Mouse (Mus musculus) natural killer cell, adult 2 months (primary cell): ENCODE results near the gene 6430571L13Rik.

Source experiments
- DNase-seq, 2 experiments: peaks; one replicate each; pipeline ENCODE4 v3.0.0; 2022; ENCODE audit warnings: low spot score in 2 of 2

The 6430571L13Rik gene

DNA sequence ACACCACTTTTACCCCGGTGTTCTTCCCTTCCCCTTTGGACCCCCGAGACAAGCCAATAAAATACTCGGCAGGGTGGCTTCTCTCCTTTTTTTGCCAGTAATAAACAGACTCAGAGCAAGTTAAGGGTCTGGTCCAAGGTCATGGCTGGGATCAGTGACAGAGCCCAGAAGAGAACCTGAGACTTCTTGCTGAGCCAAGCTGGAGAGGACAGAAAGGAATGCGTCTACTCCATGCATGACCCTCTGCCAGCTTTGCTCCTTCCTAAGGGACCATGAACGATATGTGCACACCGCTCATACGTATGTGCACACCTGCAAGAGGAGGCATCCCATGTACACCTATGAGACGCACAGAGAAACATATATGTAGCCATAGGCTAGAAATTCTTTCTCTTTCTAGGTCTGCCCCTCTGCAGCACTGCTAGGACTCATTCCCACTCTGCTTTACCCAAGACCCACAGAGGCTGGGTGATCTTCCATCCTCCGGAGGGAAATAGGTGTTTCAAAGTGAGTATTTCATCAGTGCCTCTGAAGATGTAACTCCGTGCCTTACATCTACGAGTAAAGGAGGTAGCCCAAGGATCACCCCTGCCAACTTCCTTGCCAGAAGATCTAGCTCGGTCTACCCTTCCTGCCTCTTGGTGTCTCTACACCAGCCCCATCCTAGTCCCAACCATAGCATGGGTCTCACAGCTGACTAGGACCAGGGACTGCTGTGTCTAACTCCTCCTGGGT is 676 bp downstream of the 6430571L13Rik start:
- DNase-seq = no peak

DNA sequence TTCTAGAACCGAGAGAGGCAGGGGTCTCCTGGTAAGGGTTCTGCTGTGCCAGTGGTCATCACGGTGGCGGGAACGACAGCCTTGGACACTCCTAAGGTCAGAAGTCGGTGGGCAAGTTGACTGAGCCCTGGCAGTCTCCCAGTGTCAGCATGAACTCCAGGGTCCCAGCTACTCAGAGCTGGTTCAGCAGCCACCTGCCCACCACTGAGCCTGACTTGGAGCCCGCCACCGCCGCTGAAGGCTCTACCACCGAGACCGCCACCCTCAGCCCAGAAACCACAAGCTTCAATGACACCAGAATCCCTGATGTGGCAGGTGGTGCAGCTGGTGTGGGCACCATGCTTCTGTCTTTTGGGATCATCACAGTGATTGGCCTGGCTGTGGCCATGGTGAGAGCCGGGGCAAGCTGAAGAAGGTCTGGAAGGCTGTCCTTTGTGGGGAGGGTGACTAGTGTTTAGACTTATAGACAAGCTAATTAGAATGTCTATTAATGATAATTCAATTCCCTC is 1.9 kb downstream of the 6430571L13Rik start:
- no peak for DNase-seq

DNA sequence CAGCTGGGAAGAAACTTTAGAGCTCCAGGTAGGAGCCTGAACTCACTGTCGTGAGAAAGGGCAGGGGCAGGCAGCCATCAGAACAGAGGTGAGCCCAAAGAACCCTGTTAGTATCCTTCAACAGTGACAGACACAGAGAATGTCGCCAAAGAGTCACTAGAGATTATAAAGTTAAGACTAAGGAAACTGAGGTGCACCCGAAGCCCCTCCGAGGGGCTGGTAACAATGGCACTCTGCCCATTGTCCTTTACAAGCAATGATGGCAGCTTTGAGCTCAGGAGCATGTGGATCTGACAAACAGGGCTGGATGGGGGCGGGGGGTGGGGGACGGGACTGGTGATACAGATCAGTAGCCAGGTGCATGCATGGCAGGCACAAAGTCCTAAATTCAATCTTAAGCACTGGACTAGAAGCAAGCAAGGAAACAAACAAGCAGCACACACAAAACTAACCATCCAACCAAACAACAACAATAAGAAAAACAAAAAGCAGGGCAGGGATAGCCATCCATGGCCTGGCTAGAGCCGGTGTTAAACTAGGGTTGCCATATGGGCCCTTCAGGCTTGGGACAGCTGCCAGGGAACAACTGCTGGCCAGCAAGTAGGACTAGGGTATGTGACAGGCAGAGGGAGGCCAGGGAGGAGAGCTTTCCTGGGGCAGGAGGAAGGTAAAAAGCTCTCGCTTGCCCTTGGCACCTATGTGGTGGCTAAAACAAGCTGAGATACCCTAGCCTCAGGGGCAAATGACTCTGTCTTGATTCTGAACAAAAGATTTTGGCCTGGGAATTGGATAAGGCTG is 2.9 kb downstream of the 6430571L13Rik start:
- no peak for DNase-seq

DNA sequence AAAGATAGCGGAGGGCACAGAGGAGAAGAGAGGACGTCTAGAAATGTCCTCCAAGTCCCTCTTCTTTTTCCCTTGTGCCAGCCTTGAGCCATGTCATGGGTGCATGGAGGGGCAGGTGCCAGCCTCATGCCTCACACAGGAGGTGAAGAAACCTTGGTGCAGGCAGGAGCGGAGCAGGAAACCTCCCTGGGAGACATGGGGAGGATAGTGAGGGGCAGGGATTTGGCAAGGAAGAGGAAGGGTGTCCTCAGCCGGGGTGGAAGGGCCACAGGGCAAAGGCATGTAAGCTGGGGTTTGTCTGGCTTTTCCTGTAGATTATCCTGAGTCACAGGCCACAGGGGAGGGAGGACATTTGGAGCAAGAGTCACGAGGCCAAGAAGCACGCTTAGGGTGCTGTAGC is 3.6 kb downstream of the 6430571L13Rik start:
- no peak for DNase-seq

DNA sequence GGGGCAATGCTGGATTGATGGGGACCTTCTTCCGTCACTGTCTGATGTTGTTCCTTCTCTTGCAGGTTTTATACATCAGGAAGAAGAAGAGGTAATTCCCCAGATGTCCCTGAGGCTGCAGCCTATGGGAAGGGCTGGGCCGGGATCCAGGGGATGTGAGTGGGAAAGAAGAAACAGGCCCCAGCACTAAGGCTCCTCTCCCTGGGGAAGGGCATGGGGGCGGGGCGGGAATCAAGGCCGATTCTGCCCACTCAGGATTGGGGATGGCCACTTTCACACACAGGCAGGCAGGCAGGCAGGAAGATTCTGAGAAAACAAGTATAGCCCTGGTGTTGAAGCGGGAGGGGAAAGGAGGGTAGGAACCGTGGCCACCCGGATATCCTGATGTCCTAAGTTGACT is 5.7 kb downstream of the 6430571L13Rik start:
- DNase-seq = no peak

DNA sequence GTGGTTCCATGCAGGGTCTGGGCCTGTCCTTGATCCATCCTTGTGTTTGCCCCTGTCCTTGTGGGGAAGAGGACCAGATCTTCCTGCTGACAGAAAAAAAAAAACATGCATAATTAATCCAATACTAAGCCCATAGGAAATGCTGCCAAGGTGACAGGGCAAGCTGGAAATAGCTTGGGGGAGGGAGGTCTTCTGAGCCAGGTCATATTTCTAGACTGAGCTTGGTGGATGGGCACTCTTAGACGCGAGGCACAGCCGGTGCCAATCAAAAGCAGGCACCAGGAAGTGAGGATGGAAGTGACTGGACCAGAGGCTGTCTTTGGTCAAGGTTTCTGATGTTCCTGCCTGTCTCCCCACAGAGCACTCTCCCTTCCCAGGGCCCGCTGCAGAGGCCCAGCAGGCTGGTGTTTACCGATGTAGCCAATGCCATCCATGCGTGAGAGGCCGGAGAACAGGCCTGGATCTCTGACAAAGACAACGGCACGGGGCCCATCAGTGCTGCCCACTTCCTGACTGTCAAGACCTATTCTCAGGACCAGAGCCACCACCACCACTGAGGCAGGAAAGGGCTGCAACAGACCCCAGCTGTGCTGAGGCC is 7.3 kb downstream of the 6430571L13Rik start:
- no peak for DNase-seq

DNA sequence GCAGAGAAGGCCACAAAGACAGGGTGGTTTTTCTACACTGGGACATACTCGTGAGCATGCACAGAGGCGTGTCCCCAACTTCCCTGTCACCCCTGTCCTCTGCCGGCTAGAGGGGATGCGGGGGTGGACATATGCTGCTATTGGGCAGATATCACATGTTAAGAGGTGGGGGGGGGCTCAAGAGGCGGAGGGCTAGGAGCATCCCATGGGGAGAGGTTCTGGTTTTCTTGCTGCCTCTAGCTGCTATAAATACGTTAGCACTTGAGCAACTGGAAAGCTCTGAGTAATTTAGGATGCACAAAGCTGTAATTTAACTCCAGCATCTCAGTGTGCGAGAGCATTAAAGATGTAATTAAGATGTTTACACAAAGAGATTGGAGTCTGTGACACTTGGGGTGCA is 8.9 kb downstream of the 6430571L13Rik start:
- no peak for DNase-seq

DNA sequence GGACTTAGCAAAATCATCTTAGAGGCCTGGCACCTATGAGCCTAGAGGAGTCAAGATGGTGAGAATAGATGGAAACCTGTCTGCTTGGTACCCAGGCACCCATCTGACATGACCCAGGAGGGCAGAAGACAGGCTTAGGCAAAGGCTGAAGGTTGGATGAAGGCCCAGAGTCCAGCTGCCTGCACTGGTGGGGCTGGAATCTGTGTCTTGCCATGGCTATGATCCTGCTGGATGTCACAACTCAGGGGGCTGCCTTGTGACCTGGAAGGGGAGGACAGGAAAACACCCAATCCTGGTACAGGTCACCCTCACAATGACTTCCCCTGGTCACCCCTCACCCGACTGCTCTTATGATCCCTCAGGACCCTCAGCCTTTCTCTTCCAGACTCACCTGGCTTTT is 14.4 kb downstream of the 6430571L13Rik start:
- no peak for DNase-seq

DNA sequence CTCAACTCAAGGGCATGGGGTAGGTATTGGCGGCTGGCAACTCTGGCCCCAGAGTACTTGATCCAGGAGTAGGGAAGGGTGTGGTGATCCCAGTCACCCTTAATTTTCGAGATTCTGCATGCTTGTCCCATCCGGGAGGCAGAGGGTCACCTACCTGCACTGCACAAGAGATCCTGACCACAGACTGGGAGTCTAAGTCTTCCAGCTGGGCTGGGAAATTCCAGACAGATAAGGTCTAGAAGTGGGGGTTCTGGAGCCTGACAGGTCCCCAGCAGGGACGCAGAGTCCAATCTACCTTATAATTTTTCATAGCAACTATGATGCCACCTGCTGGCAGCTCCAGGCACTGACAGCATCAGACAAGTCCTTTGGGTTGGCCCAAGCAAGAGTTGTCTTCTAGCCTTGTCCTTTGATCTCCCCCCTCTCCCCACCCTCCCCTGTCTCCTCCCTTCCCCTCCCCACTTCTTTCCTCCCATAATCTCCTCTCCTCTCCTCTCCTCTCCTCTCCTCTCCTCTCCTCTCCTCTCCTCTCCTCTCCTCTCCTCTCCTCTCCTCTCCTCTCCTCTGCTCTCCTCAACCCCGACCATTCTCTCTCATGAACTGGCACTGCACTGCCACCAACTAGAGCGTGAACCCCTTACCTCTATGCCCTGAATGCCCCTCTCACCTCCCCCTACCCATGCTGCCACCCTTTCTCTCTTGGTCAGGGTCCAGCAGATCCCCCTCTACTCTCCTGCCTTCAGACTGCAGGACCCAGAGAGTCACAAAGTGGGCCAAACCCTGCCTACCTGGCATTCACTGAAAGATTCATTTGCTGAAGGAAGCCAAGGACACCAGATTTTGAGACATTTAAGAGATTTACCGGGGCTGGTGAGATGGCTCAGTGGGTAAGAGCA is 15.7 kb downstream of the 6430571L13Rik start:
- peak; percentile 23 to 63 for DNase-seq

DNA sequence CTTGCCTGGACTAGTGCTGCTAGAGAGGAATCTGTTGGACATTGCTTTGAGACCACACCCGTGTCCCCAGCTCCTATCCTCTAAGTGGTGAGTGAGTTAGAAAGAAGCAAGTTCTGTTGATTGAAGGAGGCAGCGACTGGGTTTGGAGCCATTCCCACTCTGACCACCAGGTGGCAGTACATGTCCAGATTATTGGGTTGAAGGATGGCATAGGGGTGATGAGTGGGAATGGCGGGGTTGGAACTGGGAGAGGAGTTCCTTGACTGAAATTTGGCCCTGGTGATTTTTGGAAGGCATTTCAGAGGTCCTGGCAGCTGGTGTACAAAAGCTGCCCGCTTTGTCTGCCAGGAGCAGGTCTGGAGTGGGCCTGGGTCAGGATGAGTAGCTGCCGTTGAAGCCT is 17.2 kb downstream of the 6430571L13Rik start:
- peak; percentile 53 to 67 for DNase-seq

DNA sequence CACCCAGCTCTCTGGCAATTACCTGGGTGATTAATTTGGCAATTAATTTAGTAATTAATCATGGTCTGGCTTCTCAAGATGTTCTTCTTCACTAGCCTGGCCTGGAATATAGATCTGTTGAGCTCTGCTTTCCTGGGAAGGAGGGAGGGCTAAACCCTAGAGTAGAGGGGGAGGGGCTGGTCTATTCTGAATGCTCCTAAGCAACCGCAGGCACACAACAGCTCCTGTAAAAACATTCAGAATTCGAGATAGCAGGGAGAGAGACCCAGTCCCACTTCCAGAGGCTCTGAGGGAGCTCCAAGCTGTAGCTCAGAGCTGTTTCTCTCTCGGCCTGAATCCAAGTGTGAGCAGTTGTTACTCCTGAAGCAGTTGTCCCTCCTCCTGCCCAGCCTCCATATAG is 20.6 kb downstream of the 6430571L13Rik start:
- no peak for DNase-seq

DNA sequence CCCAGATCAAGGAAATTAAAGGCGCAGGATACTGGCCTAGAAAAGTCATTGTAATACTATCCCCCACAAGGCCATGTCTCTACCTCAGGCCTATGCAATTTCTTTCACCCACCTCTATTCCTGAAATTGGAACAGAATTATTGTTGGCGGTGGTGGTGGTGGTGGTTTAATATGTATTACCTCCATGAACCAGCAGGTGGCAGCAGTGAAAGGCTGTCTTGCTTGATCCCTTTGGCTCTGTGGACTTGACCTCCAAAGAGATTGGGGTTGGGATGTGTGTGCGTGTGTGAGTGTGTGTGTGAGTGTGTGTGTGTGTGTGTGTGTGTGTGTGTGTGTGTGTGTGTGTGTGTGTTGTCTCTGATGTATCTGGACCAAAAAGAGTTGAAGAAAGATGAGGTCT is 26.2 kb downstream of the 6430571L13Rik start:
- DNase-seq = peak; percentile 38 to 46

DNA sequence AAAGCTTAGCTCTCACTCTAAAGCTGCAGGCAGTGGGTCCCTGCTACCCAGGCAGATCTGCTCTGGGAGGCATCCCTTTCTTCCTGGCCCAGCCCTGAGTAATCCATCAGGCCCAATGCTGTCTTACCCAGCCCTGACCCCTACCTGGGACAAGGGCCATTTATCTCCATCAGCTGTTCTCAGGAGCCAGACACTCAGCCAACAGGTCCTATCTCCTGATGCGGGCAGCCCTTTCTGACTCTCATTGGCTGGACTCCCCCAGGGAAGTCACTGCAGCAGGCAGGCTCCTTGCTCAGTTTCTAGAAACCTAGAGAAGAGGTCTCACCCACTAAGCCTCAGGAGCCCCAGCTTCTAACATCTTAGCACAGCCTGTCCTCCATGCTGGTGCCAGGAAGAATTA is 27.9 kb downstream of the 6430571L13Rik start:
- no peak for DNase-seq

DNA sequence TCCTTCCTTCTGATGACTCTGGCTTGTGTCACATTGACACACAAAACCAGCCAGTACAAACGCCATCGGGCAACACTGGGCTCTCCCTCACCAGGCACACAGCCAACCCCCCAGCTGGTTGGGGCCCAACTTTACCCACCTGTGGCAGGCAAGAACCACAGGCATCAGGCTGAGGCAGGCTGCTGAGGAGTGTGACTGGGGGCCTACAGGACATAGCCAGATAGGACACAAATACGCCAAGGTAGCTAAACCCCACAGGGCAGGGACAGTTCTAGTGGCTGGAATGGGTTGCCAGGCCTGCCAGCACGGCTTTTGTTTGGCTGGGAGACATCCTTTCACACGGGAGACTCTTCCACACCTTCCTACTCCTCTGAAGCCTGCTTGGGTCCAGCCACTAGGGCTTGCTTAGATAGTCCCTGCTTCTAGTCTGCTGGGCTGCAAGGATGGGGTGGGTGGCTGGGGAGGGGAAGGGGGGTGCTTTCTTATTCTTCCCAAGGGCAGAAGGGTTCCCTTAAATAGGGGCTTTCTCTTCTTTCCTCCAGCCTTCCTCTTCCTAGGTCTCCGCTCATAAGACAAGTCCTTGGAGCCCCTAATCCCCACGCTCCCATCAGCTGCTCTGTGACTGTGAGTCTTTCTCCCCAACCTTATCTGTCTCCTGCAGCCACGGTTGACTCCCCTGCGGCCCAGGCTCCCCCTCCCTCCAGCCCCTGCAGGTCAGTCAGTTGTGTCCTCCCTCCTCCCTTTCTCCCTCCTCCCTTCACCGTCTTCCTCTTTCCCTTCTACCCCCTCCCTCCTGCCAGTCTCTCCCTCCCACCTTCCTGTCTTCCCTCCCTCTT is 29.1 kb downstream of the 6430571L13Rik start:
- no peak for DNase-seq

DNA sequence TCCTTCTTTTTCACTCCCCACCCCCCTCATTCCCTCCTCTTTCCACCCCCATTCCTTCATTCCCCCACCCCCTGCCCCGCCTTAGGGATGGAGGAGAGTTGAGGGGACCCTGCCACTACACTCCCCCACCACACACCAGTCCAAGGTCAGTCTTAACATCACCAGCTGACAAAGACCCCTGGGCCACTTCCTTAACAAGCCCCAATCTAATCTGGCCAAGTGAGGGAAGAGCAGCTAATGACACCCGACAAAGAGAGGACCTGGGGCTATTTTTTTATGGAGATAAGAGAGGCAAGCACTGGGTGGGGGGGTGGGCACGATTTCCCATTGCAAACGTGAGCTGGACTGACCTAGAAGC is 29.7 kb downstream of the 6430571L13Rik start:
- no peak for DNase-seq

DNA sequence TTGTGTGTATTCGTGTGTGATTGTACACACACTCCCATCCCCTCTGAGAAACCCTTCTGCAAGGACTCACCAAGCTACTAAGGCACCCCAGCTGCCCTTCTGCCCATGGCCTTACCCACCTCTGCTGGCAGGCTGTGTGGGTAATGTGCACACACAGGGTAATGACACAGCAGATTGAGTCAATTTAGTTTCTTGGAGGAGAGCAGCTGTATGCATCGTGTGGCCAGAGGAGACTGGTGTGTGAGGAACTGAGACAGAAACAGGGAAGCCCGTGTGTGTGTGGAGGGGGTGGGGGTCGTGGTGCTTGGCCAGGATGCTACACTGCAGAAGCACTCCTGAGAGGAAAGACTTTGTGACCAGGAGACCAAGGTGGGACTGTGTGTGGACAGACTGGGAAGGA is 32.0 kb downstream of the 6430571L13Rik start:
- no peak for DNase-seq

DNA sequence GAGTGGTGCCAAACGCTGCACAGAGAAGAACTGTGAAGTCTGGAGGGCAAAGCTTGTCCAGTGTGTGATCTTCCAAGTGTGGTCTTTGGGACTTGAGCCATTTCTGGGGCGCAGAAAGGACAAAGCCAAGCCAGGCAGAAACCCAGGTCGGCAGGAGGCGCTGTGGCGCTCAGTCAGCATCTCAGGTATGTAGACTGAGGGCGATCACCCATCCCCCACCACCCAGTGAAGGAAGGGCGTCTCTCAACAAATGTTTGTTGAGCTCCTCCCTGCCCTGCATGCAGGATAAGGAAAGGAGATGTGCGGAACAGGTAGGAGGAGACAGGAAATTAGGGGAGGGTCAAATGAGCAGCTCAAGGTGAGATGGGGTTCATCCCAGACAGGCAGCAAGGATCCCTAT is 34.2 kb downstream of the 6430571L13Rik start:
- no peak for DNase-seq

DNA sequence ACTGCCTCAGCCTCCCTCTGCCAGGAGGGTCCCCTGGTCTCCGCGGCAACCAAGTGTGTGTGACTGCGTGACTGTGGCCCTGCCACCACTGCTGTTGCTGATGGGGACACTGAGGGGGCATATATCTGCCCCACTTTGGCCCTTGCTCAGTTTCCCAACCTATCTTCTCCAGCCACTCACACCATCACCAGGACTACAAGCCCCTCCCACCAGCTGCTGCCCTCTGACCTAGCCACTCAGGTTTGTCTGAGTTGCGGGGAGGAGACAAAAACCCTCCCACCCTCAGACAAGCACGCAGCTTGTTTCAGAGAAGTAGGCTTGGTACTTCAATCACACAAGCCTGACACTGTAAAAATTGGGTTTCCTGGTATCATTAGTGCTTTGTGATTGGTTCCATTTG is 35.0 kb downstream of the 6430571L13Rik start:
- DNase-seq = no peak

DNA sequence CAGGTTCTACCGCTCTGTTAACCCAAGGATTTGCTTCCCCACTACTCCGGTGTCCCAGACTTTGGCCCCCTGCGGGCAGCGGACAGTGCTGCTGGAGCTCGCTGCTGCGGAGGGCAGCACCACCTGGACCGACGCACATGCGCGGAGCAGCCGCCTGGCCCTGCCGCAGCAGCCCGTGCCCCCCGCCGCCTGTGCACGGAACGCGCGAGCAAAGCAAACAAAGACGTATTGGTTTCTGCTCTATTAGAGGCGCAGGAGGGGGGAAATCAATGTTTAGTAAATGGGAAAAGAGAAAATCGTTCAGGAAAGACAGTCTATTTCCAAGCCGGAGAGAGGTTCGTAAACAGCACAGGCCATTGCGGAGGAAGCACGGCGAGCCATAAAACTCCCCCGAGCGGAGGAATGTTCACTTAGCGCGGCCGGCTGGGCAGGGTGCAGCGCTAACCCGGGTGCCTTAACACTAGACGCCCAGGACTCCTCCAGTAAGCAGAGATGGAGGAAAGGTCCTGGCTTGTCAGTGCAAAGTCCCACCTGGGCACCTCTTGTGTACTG is 37.6 kb downstream of the 6430571L13Rik start:
- DNase-seq = no peak

DNA sequence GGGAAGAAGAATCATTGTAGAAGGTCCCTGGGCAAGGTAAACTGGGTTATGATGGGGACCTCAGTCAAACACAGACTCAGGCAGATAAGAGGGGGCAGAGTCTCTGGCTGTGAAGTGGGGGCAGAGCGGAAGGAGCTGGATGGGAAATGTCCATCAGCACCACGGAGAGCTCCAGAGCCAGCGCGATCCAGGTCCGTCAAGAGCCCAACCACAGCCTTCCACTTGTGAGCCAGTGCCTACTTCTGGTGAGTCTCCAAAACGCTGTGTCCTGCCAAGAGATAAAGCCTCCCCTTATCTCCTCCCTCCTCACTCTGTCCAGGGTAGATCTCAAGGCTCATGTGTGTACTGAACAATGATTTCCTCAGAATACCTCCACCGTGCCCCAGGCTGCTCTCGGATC is 41.3 kb downstream of the 6430571L13Rik start:
- DNase-seq = no peak

DNA sequence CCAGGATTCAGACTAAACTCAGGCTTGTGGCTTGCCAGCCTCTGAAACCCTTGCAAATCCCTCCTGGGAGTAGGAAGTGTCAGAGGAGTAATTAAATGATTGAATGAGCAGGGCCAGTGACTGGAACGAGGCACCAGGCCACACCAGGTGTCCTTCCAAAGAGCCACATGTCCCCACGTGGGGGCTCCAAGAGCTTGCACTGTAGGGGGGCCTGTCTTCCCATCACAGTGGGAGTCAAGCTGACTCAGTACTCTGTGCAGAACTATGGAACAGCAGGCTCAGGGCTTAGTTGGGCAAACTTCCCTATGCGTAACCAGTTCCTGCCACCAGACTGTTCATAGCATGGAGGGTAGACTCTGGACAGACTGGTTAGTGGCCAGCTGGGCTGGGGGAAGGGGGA is 44.0 kb downstream of the 6430571L13Rik start:
- DNase-seq = no peak
